Mouse (Mus musculus): ENCODE data around the gene Ivd.
A peak's percentile ranks its signal among the peaks of the same experiment; 100 is the strongest.

Gene Ivd

GRCm38 (mm10) chr2:118907781-118908180 lies 46.0 kb downstream of the Ivd start:
- no peak for DNase-seq (ENCODE audit: low read depth, low spot score)

- DNase-seq (ENCODE audit: low read depth, low spot score), result no peak
Measured at GRCm38 (mm10) chr2:118909151-118909550, 47.4 kb downstream of the Ivd start.

- DNase-seq (ENCODE audit: low read depth, low spot score), result no peak
Measured at GRCm38 (mm10) chr2:118910605-118911278, 49.0 kb downstream of the Ivd start.

- DNase-seq (ENCODE audit: low read depth, low spot score), result peak; percentile 64
Measured at GRCm38 (mm10) chr2:118912706-118913105, 51.0 kb downstream of the Ivd start.

GRCm38 (mm10) chr2:118913551-118914276 lies 52.0 kb downstream of the Ivd start:
- DNase-seq (ENCODE audit: low read depth, low spot score), result peak; percentile 58

DNA sequence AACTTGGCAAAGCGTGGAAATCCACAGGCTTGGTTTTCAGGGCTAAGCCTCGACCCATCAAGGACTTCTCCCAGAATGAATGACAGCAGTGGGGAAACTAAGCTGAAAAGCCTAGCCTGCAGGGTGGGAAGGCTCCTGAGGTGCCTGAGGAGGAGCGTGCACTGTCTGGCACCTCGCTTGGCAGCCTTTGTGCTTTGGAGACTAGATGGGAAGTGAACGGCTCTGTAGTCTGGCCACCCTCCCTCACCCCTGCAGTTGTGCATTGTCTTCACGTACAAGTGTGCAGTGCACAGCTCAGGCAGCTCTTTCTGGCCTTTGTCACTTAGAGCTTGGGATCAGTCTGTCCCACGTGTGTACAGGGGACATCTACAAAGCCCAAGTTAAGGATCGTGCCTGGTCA lies 52.9 kb downstream of the Ivd start:
- no peak for DNase-seq (ENCODE audit: low read depth, low spot score)

DNA sequence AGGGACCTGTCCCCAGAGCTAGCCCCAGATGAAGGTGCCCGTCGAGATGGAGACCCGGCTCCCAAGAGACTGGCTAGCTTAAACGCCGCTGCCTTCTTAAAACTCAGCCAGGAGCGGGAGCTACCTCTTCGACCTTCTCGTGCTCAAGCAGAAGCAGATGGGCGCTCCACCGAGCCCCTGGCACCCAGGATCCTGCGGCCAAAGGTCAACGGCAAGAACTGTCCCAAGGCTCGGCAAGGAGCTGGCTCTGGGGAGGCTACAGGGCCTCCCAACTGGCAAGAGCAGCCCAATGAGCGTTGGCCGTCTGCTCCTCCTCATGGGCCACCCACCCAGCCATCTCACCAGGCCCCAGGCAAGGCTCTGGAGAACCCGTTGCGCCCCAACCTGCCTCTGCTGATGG lies 54.7 kb downstream of the Ivd start:
- no peak for DNase-seq (ENCODE audit: low read depth, low spot score)

DNA sequence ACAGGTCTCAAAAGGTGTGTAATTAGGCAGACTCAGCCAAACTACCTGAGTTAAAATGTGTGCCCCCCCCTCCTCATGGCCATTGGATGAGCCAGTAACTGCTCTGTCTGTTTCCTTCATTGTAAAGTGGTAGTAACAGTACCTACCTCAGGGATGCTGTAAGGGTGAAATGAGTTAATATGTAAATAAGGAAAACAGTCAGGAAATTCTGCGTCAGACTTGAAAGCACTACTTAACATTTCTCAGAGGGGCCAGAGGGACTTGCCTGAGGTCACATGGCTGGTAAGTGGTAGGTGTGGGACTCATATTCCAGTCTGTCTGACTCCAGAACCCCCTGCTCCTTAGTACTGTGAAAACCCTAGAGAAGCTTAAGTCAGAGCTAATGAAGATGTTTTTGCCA lies 56.8 kb downstream of the Ivd start:
- DNase-seq (ENCODE audit: low read depth, low spot score), result no peak

- DNase-seq (ENCODE audit: low read depth, low spot score), result no peak
Measured at GRCm38 (mm10) chr2:118920428-118920827, 58.7 kb downstream of the Ivd start.

- no peak for DNase-seq (ENCODE audit: low read depth, low spot score)
Measured at GRCm38 (mm10) chr2:118925952-118926351, 64.2 kb downstream of the Ivd start.

DNA sequence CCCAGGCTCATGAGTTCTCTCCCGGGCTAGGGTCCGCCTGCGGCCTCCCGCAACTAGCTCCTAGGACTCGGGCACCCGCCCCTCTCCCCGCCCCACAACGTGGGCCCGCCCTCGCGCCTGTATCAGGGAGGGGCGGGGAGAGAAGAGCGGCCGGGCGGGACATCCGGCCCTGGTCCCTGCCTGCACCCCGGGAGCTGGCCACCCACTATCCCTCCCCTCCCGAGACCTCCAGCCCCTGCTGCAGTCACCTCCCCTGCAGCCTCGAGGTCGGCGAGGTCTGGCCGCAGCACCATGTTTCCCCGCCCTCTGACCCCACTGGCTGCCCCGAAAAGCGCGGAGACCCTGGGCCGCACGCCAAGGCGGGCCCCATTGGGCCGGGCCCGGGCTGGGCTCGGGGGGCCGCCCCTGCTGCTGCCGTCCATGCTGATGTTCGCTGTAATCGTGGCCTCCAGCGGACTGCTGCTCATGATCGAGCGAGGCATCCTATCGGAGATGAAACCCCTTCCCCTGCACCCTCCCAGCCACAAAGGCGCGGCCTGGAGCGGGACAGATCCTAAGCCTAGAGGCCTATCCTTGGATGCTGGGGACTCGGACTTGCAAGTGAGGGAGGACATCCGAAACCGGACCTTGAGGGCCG lies 64.7 kb downstream of the Ivd start, which contains the start of gene Chst14:
Chst14 (plus strand) TSS at position 136 of the 637 bp plus-strand sequence.
- DNase-seq (ENCODE audit: low read depth, low spot score), result peak; percentile 81

GRCm38 (mm10) chr2:118926998-118927739 lies 65.4 kb downstream of the Ivd start:
- DNase-seq (ENCODE audit: low read depth, low spot score), result no peak
